Mouse (Mus musculus) kidney, adult 2 months (tissue): ENCODE results near the gene Mettl16.

Experiments
- CTCF ChIP-seq: fragments of 200-500 bp; conservative IDR thresholded peaks from 2 replicates; pipeline ENCODE4 v1.5.1; 2011; ENCODE audit warnings: low read depth, mild to moderate bottlenecking, control low read depth, low read length, moderate library complexity, mixed read lengths; ENCODE audit not compliant: insufficient read depth, insufficient read length
- POLR2A ChIP-seq: fragments of 200-500 bp; IDR thresholded peaks from one replicate; pipeline ENCODE4 v1.6.1; 2011; ENCODE audit warnings: low read depth, low read length, control low read depth

GRCm38 (mm10) chr11:74750662-74751351 is 19.8 kb upstream of the Mettl16 start:
- TF ChIP-seq CTCF (no peak), POLR2A (no peak)
